Mouse (Mus musculus): ENCODE data around the gene Cd81.

- no peak for TF ChIP-seq CTCF (IDR thresholded peaks at IDR 0.05; ENCODE audit: low read depth)
- TF ChIP-seq EP300 (IDR thresholded peaks at IDR 0.05; ENCODE audit: low read depth): no peak
Observed at GRCm38 (mm10) chr7:143015755-143016423, 36.6 kb upstream of the Cd81 start.
